Mouse (Mus musculus): ENCODE results near the gene Rngtt.

GRCm38 (mm10) chr4:33396222-33397176 lies 86.4 kb downstream of the Rngtt start:
- TF ChIP-seq POLR2A (IDR thresholded peaks at IDR 0.05; ENCODE audit: borderline replicate concordance, insufficient read depth, low read length) (no peak), CTCF (IDR thresholded peaks at IDR 0.05; ENCODE audit: borderline replicate concordance, insufficient read depth, low read depth, low read length) (peak; percentile 94)

Data from cerebellum, adult 2 months (tissue).